Mouse (Mus musculus) heart, adult 9 months (tissue): ENCODE data around the gene Hist2h3c1.
A peak's percentile ranks its signal among the peaks of the same experiment; 100 is the strongest.
"Not testable (repeated sequence)": the region's sequence is repeated elsewhere in the genome, so short reads cannot be mapped to it uniquely, and the experiment has no call there.

Source experiments
- DNase-seq, 2 experiments: peaks; one replicate each; pipeline ENCODE4 v3.0.0; 2022; ENCODE audit warnings: low spot score in 2 of 2

Gene Hist2h3c1

DNA sequence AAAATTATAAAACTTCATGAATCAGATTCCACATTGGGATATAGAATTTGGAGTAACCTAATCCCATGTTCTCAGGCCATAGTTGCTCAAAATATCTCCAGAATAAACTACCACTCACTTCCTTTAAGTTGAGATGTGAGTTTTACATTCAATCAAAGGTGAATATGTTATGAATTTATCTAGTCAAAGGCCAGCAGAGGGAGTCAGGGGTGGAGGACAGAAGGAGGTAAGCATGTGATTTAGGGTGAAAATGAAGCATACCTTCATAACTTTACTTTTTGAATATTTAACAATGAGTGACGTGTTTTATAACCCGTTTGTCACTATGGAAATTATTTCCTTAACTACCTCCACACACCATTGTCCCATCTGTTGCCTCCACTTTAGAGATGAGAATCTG lies 11.6 kb upstream of the Hist2h3c1 start:
- no peak for DNase-seq

DNA sequence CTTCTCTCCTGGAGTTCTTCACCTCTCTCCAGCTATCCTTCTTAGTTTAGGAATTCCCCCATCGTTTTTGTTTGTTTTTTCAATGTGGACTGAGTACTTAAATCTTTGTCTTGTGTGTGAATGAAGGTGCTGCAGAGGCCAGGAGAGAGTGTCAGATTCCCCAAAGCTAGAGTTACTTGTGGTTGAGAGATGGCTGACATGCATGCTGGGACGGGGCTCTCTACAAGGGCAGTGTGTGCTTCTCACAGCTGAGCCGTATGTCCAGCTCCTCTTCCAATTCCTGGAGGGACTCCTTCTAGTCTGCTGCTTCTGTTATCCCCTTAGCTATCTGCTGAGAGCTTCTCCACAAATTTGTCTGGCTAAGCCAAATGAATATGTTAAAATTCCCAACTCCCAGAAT lies 10.6 kb upstream of the Hist2h3c1 start:
- no peak for DNase-seq

DNA sequence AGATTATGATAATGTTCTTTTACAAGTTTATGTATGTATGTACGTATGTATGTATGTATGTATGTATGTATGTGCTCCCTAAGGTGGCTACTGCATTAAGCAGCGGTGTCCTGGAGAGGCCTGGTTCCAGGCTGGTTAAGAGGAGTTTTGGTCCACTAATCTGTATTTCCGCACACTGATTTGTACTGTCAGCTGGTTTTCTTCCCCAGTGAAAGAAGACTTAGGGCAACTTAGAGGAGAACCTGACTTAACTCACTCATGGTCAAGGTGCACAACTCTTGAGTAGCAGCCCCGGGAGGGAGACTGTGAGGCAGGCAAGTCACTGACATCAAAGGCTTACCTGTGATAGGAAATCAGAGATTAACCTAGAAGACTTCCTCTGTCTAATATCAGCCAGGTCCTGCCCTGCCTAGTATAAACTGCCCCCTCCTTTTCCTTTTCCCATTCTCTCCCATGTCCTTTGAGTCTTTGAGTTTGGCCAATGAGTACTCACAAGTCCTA lies 9.6 kb upstream of the Hist2h3c1 start:
- DNase-seq: no peak

DNA sequence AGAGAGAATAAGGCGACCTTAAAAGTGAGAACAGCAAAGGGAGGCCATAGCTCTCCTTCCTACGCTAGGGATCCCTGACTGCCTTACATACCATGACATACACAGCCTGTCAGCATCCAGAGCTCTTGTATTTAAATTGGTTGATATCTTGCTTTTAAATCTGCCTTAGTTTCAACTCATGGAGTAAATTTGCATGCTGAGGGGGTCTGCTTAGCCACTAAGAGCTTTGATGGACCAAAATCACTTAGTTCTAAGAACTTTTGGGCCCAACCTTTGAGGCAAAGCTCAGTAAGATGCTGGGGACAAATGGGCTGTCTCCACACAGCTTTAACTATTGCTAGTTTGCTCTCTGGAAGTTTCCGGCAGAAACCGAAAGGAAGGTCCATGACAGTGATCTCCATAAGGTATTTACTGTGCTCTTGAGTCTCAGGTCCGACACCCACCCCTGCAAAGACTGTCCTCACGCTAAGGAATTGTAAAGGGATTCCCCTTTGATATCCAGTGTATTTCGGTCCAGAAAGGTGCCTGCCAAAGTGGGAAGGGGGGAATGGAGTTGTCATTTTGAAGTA lies 9.1 kb upstream of the Hist2h3c1 start:
- DNase-seq: no peak

DNA sequence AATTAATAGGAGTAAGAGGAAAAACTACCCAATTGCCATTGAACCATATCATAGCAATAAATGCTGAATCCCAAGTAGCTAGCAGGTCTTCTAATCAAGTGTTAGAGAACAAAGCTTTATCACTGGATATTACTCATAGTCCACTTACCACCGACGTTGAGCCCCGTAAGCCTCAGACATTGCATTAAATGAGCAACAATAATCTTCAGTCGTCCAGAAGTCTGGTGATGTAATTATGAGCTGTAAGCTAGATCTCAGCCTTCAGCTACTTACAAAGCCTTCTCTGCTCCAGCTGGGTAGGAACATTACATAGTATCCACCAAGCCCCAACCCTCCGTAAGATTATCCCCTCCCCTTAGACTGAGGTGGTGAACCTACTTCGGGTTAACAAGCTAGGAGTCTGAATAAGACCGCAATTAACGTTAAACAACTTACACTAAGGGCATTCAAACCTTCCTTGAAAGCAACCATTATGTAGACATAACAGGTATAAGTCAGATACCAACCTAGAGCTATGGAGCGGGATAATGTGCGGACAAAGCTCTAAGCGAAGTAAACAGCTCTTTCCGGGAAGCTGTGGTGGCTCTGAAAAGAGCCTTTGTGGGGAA lies 8.5 kb upstream of the Hist2h3c1 start:
- DNase-seq: no peak

DNA sequence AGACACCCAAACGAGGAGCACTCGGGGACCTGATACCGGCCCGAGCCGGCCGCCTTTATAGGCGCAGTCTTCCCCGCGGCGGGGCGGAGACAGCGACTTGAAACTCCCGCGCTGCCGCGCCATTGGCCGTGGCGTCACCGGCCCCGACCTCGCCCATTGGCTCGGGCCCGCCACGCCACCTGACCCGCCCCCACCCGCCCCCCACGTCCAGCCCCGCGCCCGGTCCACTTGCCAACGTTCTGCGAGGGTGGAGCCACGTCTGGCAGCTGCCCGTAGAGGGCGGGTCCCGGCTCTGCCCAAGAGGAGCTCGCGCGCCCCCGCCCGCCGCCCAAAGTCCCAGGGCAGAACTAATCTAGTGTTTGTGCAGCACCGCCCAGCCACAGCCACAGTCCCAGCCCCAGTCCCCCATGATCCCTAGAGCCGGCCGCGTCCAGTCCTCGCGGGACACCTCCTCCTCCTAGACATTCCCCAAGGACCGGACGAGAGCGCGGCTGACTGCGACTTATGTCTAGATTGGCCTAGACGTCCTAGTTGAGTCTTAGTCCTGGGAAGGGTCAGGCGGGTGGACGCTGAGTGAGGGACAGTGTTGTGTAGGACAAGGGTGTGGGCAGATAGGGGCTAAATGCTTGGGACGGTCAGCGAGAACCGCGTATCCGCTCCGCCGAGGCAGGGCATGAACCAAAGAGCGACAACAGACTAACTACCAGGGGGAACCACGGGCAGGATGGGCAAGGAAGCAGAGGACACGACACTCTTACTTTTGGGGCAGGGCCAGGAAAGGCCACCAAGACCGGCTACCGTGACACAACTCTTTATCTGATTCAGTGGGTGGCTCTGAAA lies 7.3 kb upstream of the Hist2h3c1 start, which contains the start of gene Hist2h3c2:
Hist2h3c2 (minus strand) TSS at position 174 of the 840 bp plus-strand sequence.
- DNase-seq: peak; percentile 46 to 61

DNA sequence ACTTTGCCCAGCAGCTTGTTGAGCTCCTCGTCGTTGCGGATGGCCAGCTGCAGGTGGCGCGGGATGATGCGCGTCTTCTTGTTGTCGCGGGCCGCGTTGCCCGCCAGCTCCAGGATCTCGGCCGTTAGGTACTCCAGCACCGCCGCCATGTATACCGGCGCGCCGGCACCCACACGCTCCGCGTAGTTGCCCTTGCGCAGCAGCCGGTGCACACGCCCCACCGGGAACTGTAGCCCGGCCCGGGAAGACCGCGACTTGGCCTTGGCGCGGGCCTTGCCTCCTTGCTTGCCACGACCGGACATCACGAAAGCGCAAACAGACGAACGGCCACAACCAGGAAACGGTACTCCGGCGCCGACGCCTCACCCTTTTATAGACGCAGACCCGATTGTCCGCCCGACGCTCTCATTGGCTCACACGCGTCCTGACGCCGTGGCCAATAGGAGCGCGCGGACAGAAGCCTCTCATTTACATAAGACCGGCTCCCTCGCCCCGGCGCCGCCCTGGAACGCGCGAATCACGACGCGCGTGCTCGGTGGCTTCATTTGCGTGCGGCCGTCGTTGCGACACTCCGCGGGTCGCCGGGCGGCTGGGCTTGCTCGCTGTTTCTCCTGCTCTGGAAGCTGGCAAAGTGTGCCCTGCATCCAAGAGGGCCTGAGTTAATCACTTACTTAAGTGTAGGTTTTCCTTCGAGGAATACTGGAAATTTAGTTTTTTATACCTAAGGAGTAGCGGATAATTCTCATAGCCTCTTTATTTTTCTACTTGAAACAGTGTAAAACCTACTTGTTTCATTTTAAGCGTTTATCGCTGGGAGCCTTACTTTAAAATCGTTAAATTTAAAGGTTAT lies 6.3 kb upstream of the Hist2h3c1 start, which contains the start of gene Hist2h2aa2:
Hist2h2aa2 (minus strand) TSS at position 328 of the 850 bp plus-strand sequence.
- DNase-seq: peak; percentile 97

DNA sequence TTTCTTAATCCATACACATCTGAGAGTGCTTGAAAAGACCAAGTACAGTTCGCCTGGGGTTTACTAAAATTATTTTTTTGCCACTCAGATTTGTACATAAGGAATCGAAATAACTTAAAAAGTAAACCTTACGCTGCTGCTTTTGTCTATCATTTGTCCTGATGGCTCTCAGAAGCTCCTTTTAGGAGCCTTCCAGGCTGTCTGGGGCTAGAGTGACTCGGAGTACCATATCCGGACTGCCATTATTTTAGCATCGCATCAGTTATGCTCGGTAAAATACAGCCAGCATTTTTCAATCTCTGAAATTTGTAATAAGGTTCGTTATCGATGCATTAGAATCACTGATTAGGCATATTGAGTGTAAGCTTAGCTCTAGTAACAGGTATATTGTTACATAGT lies 5.7 kb upstream of the Hist2h3c1 start:
- DNase-seq: no peak

DNA sequence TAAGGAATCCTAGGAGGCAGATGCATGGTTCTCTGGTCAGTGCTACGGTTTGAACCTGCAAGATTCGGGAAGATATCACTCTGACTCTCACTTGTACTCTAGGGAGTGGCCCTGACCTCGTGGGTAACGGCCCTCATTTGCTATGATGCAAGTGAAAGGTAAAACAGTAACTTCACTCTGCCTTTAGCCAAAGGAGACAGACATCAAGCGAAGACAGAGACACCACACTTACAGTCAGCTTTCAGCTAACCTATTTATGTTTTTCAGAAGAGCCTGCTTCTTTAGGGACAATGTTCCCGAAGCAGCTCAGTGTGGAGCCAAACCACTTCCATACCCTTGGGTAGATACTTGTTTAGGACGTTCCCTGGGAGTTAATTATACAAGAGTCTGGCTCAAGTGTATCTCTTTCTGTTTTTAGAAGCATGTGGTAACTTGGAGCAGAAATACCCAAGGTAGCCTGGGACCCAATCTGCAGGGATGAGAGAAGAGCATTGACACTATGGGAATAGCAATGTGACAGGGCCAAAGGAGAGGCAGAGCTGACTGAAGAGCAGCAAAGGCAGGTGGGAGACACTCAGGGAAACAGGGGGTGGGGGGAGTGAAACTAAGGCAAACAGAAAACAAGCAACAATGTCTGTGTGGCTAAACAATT lies 2.4 kb upstream of the Hist2h3c1 start:
- DNase-seq: peak; percentile 28 to 53

DNA sequence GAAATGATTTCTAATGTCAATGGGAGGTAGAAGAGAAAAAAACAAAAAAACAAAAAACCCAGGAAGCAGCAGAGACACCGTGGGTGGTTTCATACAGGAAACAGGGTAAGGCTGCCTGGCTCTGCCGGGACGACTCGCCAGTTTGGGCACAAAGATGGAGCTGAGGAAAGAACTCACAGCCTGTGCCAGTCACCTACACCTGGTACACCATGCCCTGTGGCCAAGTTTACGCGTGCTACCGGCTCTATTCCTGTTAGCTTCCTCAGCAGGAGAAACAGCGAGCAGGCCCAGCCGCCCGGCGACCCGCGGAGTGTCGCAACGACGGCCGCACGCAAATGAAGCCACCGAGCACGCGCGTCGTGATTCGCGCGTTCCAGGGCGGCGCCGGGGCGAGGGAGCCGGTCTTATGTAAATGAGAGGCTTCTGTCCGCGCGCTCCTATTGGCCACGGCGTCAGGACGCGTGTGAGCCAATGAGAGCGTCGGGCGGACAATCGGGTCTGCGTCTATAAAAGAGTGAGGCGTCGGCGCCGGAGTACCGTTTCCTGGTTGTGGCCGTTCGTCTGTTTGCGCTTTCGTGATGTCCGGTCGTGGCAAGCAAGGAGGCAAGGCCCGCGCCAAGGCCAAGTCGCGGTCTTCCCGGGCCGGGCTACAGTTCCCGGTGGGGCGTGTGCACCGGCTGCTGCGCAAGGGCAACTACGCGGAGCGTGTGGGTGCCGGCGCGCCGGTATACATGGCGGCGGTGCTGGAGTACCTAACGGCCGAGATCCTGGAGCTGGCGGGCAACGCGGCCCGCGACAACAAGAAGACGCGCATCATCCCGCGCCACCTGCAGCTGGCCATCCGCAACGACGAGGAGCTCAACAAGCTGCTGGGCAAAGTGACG lies 1.2 kb upstream of the Hist2h3c1 start, which contains the start of gene Hist2h2aa1:
Hist2h2aa1 (plus strand) TSS at position 495 of the 884 bp plus-strand sequence.
- DNase-seq: peak; percentile 91 to 93

DNA sequence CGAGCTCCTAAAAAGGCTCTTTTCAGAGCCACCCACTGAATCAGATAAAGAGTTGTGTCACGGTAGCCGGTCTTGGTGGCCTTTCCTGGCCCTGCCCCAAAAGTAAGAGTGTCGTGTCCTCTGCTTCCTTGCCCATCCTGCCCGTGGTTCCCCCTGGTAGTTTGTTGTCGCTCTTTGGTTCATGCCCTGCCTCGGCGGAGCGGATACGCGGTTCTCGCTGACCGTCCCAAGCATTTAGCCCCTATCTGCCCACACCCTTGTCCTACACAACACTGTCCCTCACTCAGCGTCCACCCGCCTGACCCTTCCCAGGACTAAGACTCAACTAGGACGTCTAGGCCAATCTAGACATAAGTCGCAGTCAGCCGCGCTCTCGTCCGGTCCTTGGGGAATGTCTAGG lies 467 bp upstream of the Hist2h3c1 start:
- DNase-seq: not testable (repeated sequence)

DNA sequence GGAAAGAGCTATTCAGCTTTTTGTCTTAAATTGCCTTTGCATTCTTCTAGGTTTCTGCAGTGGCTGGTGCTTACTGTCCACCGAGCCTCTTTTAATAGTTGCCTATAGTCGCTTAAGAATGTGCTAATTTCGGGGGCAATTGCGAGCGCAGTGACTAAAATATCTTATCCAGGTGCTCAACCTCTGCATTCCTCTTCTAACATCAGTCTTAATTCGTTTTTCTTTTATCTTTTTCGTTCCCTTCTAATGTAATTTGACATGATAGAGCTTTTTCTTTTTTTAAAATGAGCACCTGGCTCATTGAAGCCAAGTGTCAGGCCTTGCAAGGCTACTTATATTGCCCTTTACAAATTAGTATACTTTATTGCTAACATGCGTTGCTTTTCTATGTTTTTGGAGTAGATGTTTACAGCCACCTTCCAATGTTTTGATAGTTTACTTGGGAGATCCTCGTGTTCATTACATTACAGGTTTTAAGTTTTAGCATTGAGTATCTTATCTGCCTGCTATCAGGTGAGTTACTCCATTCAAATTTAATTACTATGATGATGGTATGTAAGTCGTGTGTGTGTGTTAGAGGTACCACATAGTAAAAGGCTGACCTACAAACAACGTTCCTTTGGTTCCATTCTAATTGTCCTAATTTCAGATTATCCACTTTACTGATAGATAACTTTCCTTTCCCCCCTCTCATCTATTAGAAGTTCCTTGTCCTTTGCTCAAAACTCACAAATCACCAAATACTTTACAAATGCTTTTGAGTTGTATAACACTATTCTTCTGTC lies 1.1 kb downstream of the Hist2h3c1 start:
- no peak for DNase-seq

DNA sequence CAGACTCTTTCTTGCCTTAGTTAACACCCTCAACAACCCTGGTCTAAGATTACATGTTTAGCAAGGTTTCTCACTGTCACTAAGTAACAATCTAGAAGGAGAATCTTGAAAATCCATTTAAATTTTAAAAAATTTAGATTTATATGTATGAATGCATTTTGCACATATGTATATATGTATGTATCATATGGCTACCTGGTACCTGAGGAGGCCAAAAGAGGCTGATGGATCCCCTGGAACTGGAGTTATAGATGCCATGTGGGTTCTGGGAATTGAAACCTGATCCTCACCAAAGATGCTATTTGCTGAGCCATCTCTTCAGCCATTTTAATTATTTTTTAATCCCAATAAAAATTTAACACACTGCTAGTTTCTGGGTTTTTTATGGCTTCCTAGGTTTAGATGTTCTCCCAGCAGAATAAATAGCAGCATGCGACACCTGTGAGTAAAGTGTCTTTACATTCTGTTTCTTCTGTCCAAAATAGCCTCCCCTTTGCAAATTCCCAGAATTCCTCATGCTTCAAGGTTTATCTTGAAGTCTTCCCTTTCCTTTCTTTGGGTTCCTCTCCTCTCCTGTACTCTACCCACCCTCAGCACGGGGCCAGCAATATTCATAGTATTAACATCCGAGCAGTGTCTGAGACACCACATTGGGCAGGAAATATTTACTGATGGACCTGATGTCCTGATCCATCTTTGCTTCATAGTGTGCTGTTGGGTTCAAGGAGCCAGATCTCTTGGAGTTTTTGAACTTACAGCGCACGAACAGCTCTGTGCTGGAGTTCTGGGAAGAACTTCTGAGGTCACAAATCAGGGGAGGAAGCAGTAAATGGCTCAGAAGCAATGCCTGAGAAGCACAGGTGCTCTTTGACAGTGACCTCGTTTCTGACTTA lies 1.9 kb downstream of the Hist2h3c1 start:
- DNase-seq: no peak

DNA sequence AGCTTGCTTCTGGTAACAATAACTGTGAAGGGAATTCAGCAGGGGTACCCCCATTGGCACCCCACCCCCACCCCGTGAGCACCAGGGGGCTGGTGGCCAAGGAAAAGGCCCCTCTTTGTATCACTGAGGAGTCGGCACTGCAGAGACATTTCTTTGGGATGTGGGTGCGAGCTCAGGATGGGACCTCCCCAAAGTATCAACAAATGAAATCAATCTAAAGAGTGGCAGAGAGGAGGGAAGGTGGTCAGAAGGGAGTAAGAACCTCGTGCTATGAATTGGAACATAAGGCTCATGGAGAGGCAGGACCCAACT lies 2.5 kb downstream of the Hist2h3c1 start:
- DNase-seq: no peak

DNA sequence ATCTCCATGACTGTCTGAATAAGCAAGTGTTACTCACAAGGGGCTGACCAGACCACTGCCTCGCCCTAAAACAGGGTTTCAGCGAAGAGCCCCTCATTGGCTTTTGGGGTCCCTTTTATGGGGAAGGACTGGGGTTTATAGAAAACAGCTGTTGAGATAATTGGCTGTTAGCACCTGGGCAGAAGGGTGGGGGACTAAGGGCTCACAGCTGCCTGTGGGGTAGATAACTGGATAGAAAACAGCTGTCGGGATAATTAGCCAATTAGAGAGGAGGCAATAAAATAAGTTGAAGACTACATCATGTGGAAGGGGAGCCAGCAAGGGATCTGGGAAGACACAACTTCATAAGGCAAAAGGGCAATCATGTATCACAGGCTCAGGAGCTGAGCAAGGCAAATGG lies 4.4 kb downstream of the Hist2h3c1 start:
- no peak for DNase-seq

DNA sequence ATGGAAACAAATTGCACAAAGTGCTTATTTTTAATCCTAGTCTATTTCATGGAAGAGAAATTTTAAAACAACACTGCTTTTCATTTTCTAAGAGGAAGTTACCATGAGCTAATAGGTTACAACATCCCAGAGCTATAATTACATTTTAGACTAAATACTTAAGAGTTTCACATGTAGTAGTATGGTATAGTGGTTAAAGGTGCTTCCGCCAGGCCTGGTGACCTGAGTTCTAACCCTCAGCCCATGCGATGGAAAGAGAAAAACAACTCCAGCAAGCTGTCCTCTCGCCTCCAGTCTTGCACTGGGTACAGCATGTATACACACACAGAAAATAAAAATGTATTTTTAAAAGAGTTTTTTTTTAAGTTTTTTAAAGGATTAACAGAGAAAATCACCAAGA lies 5.3 kb downstream of the Hist2h3c1 start:
- DNase-seq: no peak

DNA sequence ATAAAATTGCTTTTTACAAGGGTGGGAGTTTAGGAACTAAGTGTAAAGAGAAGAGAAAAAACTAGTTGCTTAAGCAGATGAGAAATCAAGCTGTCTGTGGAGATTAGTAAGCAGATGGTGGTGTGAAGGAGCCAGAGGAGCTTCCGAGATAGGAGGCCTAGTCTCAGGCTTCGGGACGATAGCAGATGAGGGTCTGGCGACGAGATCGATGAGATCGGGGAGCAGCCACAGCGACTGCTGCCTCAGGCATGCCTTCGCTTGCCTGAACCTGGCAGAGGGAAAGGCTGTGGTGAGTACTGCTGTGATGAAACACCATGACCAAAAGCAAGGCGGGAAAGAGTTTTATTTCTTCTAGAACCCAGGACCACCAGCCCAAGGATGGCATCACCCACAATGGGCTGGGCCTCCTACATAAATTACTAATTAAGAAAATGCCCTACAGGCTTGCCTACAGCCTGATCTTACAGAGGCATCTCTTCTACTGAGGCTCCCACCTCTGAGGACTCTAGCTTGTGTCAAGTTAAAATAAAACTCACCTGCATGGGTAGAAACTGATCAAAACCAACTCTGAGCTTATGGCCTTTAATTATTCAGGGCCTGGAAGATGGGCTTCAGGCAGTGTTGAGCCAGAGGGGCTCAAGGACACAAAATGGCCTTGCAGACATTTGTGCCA lies 8.3 kb downstream of the Hist2h3c1 start:
- DNase-seq: no peak
